Mouse (Mus musculus) heart, postnatal 25 days (tissue): ENCODE measurements around the gene Aig1. TPM values are rescaled to one million over a fixed set of nuclear protein-coding genes. Genes with fewer than 3 reads are reported as not detected.

ENCODE experiments used
- DNase-seq: peaks from one replicate; pipeline ENCODE4 v3.0.0; 2022; ENCODE audit warnings: low spot score
- intact Hi-C: fragments of 180-260 bp; cut with DNase I; formaldehyde crosslinking; loops from one replicate; pipeline ENCODE4 v1.15.1; 2025
- total RNA-seq, 2 experiments: library from RNA; stranded (reverse); gene quantifications; 2 replicates each; pipeline ENCODE4 v1.2.3; 2021

The Aig1 gene
- total RNA-seq, 2 experiments from 2014 or later: 56.0 to 57.4 TPM

- DNase-seq: no peak
- intact Hi-C loops: no loop called here
These were observed 194.3 kb downstream of the Aig1 start for GRCm38 (mm10) chr10:13674304-13675032.

GRCm38 (mm10) chr10:13667166-13667696 lies 201.5 kb downstream of the Aig1 start:
- intact Hi-C loops: no loop called here
- peak; percentile 53 for DNase-seq

DNA sequence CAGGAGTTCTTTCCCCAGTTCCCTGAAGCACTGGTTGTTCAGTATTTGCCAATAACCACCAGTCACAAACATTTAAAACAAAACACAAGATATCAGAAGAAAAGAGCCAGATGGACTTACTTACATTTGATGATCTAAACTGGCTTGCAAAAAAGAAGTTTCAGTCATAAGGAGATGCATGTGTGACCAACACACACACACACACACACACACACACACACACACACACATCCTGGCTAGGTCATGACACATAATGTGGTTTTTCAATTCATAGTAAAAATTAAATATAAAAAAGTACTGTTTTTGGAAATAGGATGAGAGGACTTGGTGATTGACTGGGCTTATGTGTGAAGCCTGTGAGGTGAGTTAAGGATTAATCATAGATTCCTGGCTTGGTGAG lies 205.3 kb downstream of the Aig1 start:
- DNase-seq: no peak
- intact Hi-C loops: no loop called here

GRCm38 (mm10) chr10:13659778-13660177 lies 209.0 kb downstream of the Aig1 start:
- no peak for DNase-seq
- intact Hi-C loops: no loop called here

DNA sequence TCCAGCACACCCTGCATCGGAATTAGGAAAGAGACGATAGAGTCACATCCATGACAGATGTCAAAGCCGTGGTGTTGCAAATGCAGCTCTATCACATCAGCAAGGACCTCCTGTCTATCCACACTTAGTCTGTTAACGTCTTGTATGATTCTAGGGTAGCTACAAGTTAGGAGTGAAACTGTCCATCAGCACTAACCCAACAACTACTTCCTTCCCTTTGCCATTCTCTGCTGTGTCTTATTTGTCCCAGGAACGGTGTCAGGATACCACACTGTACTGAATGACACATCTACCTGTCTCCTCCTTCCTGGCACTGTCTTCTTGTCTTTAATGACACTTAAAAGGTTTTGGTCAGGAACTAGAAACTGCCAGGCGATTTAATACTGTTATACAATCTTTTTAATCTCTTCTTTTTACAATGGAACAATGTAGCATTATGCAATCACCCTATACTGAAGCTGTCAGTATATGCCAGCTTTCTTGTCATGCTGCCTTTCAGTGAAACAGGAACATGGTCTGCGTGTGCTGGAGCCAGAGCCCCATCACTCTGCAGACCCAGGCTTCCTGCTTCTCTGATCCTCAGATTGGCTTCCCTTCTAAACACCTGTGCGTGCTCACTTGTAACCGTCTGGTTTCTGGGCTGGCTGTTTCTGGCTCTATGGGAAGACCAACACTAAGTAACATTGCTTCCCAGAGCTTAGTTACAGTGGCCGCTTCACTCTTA lies 214.9 kb downstream of the Aig1 start:
- intact Hi-C loops: no loop called here
- DNase-seq: no peak

GRCm38 (mm10) chr10:13653326-13653725 lies 215.5 kb downstream of the Aig1 start:
- intact Hi-C loops: no loop called here
- DNase-seq: no peak

GRCm38 (mm10) chr10:13652061-13652460 lies 216.7 kb downstream of the Aig1 start:
- DNase-seq: no peak
- intact Hi-C loops: no loop called here

DNA sequence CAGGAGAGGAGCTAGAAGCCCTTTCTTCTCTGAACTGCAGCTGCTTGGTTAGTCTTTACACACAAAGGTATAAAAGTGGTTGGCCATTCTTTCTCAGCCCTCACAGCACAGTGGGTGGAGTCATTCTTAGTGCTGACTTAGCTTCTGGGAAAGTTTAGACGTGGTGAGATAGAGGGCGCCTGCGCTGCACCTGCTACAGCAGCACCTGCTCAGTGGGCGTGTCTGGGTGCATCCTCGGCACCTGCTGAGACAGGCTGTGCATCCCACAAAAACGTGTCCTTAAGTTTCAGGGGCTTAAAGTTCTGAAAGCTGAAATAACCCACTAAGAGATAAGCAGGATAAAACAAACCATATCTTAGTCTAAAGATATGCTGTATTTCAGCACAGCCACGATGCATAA lies 227.0 kb downstream of the Aig1 start:
- no peak for DNase-seq
- intact Hi-C loops: no loop called here

DNA sequence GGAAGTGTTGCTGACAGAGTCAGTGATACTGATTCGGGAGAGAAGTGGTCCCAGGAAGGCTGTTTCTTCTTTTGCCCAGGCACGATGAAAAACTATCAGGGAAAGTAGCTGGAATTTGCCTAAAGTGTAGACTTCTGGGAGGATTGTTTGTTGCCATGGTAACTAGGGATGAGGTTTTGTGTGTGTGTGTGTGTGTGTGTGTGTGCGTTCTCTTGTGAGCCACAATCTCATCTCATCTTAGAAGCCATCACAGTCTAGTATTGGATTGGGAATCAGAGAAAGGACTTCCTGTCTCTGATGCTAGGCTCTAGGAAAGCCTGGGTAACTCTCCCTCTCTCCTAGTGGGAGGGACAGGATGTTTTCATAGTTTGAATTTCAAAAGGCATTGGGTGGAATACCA lies 237.0 kb downstream of the Aig1 start:
- intact Hi-C loops: no loop called here
- no peak for DNase-seq

DNA sequence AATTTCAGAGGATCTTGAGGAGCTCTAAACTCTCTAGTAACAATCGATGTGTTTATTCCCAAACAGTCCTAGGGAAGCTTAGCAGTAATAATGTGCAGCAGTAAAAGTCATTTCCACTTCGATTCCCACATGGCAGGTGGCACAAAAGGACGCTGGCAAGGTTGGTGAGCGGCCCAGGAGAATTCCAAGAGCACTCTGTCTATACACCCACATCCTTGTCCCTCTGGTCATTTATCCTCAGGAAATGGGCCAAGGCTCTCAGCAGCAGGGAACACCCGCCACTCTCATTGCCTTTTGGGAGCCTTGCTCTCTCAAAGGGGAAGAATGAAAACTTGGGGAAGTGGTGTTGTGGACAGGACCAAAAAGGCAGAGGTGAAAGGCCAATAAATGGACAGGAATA lies 245.0 kb downstream of the Aig1 start:
- DNase-seq: no peak
- intact Hi-C loops: no loop called here

- intact Hi-C loops: no loop called here
- DNase-seq: no peak
These were observed 267.9 kb downstream of the Aig1 start for GRCm38 (mm10) chr10:13600926-13601325.

DNA sequence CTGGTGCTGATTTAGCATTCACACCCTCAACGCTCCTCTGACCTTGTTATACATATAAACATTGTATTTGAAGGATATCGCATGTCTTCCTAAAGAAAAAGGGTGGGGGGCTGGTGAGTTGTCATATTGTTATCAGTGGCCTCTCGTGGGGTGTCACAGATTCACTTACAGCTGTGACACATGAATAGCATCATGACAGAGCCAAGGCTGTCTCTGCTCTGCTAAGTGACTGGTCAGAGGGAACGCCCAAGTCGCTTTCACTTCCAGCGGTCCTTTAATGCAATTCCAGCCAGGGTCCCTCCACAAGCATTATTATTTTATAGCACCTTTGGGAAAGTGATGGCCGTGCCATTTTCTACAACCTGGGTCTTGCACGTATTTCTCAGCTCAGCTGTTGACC lies 271.3 kb downstream of the Aig1 start:
- intact Hi-C loops: no loop called here
- no peak for DNase-seq

Other genes with a start within 250 kb of the Aig1 start
- 10 to 100 TPM; 17.8 to 28.8 TPM for gene Hivep2, start 97.1 kb upstream of the Aig1 start, total RNA-seq